Mouse (Mus musculus) monocyte, adult 5-6 weeks (primary cell): ENCODE results near the gene 1810062G17Rik. TPM values are rescaled to one million over a fixed set of nuclear protein-coding genes. Genes with fewer than 3 reads are reported as not detected.

Experiments
- ATAC-seq: fragments of 153-309, 156-312 bp; replicated peaks from 2 replicates; pipeline ENCODE4 v1.8.0; 2017; ENCODE audit warnings: mild to moderate bottlenecking; ENCODE audit not compliant: low TSS enrichment, insufficient number of reproducible peaks, severe bottlenecking, poor library complexity, low FRiP score
- total RNA-seq: library from RNA; stranded (forward); fragments of 200-1000, 200-491, 200-594 nt; gene quantifications from 3 replicates; pipeline ENCODE4 v1.2.3, GENCODE M21; 2017

1810062G17Rik gene
- total RNA-seq, 1 experiment from 2014 or later, result not detected

DNA sequence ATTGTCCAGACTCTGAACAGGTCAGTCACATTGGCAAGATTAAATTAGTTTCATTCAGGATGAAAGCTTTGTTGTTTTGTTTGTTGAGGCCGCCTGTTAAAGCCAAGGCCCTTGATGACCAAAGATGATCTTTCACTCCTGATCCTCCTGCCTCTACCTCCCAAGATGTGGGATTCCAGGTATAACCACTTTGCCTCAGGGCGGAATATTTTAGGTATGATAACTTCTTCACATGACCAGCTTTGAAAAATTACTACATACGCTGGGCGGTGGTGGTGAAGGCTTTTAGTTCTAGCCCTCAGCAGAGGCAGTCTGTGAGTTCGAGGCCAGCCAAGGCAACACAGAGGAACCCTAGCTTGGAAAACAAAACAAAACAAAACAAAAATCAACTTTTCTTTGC lies 1.3 kb upstream of the 1810062G17Rik start:
- no peak for ATAC-seq

GRCm38 (mm10) chr3:36474938-36475483 lies 726 bp upstream of the 1810062G17Rik start:
- ATAC-seq, result peak; percentile 1

GRCm38 (mm10) chr3:36476261-36477155 lies 771 bp downstream of the 1810062G17Rik start:
- ATAC-seq, result no peak

GRCm38 (mm10) chr3:36478776-36479175 lies 3.0 kb downstream of the 1810062G17Rik start:
- no peak for ATAC-seq

DNA sequence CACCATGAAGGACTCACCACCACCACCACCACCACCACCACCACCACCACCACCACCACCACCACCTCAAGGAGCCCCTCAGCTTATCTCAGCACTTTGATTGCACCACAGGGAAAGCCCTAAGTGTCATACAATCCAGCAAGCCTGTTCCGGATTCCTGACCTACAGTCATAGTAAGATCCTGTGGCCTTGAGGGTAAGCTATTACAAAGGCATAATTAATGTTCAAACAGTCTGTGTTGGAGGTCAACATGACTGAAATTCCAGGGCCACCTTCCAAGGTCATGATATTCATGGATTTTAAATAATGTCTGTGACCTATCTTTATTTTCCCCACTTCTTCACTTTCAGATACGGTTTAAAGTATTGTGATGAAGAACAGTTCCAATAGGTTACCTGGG lies 4.7 kb downstream of the 1810062G17Rik start:
- ATAC-seq, result no peak

DNA sequence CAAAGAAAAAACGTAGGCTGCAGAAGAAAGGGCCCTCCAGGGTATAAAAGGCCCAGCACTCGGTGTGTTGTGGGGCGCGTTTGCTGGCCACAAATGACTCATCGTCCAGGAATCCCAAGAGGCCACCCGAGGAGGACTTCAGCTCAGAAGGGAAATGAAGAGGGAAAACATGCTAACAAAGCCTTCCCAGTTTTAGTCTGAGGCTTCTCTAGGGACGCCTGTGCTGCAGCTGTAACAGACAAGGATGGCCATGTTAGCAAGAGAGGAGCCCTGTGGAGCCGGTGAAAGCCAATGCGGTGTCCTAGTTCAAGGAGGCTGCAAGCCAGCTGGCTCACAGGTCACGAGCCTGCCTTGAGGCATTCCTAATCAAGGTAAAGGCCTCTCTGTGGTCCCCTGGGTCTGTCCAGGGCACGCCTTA lies 6.0 kb downstream of the 1810062G17Rik start:
- ATAC-seq, result no peak

- ATAC-seq, result no peak
Observed at GRCm38 (mm10) chr3:36482940-36483339, 7.2 kb downstream of the 1810062G17Rik start.

DNA sequence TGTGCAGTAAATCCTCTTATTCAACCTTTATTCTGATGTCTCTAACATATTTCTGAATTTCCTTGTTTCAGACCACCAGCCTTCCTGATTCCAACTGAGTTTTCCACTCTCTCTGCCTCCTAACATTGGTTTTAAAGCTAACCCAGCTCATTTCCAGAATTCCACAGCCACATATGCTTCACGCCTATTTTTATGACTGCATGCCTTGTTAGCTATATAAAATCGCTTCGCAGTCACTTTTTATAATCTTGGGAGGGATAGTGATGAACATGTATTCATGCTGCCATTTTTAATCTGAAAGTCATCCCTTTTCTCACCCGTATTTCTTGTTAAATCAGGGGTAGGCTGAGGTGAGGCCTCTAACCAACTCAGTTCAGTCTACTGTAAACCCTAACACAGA lies 8.6 kb downstream of the 1810062G17Rik start:
- ATAC-seq, result no peak

DNA sequence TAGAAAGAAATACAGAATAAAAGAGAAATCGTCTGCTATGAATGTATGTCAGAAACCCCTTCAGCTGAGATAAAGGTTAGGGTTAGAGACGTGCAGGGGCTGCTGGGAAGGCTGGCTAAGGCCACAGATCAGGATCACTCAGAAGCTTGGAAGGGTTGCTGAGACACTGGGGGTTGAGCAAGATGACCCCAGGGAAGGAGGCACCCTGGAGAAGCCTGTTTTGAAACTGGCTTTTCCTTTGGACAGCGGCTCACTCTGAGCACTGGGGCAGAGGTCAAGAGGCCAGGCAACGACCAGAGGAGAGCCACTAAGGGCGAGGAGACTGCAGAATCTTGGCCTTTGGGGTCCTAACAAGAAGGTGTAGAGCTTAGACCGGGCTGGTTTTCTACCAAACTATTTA lies 10.4 kb downstream of the 1810062G17Rik start:
- no peak for ATAC-seq

DNA sequence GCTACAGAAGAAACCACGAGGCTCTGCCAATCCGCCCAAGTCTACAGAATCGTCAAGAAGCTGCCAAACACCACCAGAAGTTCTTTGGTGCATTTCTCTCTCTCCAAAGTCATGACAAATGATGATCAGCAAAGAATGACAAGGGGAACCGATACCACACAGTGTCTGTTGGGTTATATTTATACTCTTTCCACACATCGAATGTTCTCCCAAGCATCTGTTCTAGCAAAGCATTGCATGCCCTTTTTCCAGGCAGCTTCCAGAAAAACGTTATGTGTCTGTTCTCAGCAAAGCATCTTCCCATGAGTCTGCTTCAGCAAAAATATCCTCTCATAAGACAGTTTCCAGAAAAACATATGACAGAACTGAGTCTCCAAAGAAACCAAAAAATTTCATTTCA lies 11.1 kb downstream of the 1810062G17Rik start:
- ATAC-seq, result no peak

GRCm38 (mm10) chr3:36488367-36488766 lies 12.6 kb downstream of the 1810062G17Rik start:
- ATAC-seq, result no peak

DNA sequence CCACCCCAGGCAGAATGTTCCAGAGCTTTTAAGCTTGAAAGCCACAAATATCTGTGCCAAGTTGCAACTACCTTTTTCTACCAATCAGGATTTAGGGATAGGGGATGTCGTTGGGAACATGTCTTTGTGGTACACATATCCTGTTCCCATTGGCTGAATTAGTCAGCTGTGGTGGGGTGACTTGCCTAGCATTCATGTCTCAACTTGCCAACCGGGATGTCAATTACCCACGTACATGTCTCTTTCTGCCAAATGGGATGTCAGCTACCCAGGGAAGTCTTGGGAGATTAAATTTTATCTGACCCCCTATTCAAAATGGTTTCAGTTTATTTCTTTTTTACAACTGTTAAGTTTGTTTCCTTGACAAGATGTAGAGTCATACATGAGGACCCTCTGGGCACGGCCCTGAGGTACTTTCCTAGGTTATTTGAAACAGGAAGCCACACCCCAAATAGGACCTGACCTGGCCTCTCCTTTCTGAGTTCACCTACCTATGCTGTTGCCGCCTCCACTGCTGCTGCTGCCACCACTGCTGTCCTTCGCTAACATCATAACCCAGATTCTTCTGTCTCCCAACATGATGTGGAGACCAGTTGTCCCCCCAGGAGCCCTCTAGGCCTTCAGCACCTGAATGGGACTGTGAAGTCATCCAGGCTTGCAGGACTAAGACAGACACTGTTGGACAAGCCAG lies 13.3 kb downstream of the 1810062G17Rik start:
- ATAC-seq, result no peak

GRCm38 (mm10) chr3:36489590-36489910 lies 13.8 kb downstream of the 1810062G17Rik start:
- ATAC-seq, result no peak

DNA sequence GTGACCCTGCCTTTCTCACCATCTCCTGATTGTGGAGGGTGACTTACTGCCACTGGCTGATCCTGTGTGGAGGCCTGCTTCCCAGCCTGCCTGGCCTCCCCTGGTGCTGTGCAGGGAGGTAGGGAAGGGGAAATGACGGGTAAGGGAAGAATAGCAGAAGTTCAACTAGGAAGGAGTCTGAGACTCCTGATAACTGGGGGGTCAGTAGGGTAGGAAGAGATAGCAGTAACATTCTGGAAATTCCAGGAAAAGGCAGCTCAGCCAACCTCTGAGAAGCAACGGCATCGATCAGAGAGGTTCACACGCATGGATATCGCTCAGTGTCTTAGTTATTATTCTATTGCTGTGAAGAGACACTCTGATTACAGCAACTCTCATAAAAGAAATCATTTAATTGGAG lies 15.8 kb downstream of the 1810062G17Rik start:
- ATAC-seq, result no peak

DNA sequence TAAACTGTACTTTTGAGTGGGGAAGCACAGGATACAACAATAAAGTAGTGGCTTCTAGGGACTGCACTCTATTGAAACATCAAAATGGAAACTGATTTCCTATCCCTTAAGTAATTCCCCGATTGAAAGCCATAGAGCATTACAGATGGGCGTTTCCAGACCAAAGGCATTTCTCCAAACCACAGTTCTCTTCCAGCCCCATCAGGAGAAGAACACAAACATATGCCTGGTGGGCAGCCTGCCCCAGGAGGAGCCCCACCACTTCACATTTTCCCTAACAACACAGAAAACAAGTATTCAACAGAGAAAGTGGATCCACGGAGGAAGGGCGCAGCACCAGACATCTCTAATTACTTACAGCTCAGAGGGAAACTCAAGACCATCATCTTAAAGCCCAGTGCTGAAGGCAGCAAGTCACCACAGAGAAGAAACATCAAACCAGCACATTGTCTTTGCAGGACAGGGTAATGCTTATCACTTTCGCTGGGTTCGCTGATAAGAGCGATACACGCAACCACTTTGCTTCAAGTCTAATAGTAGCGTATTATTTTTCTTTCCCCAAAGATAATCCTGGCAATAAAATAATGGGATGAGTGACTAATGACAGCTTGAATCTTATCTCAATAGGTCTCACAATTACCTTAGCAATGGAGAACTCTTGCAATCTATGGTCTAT lies 17.1 kb downstream of the 1810062G17Rik start:
- ATAC-seq, result no peak

DNA sequence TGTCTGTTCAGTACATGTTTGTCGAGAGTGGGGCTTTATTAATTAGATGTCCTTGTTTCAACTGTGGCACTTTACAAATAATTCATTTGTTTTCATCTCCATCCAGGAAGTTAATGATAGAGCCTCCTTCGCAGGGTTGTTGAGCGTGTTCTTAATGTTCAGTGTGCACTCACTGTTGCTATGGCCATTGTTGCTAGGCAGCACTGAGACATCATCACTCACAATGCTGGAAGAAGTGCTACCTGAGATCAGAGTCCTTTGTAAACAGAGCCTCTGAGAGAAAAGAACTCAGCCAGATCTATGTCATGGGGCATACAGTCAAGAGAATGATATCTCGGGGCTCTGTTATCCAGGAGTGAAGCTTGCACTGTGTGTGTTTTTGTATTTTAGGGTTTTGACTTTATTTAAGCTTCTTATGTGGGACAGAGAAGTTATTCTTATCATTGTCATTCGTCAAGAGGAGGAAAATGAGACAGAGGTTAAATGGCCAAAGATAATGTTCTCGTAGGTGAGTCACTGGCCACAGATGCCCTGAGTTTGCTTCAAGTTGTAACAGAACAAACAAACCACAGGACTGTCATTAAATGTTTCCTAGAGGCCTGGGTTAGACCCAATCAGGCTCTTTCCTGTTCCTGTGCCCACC lies 18.0 kb downstream of the 1810062G17Rik start:
- ATAC-seq, result no peak

GRCm38 (mm10) chr3:36494613-36495012 lies 18.9 kb downstream of the 1810062G17Rik start:
- no peak for ATAC-seq

GRCm38 (mm10) chr3:36495436-36495835 lies 19.7 kb downstream of the 1810062G17Rik start:
- peak; percentile 75 for ATAC-seq

GRCm38 (mm10) chr3:36496273-36496672 lies 20.5 kb downstream of the 1810062G17Rik start:
- no peak for ATAC-seq
